Mouse (Mus musculus) large intestine, adult 2 months (tissue): ENCODE measurements around the gene Ube2cbp. TPM values are rescaled to one million over a fixed set of nuclear protein-coding genes. Genes with fewer than 3 reads are reported as not detected.

Experiments
- DNase-seq: peaks from one replicate; pipeline ENCODE4 v3.0.0-alpha.2; 2012; ENCODE audit warnings: low read depth, low spot score
- WGBS: fragments of 180-500 bp; shearing (Covaris S2); methylation state at CpG from one replicate; pipeline ENCODE4 v1.1.7; 2018; 5-methylcytosine and 5-hydroxymethylcytosine counted together
- polyA plus RNA-seq: library from polyadenylated mRNA; depleted of rRNA; stranded (reverse); fragments of >200 nt; gene quantifications from 2 replicates; pipeline ENCODE4 v1.2.3, GENCODE M21; 2012; rRNA removed

Ube2cbp gene
- polyA plus RNA-seq, result 1.5 and 1.9 TPM in 2 replicates

GRCm38 (mm10) chr9:86464151-86465105, at the start of gene Ube2cbp:
TSS of gene Ube2cbp (minus strand) at chr9:86464950.
- WGBS, result 2% methylated on average over 70 of the region's 70 CpGs
- peak; percentile 57 for DNase-seq

GRCm38 (mm10) chr9:86514390-86514789, 49.6 kb upstream of the Ube2cbp start:
- DNase-seq, result no peak
- WGBS, result 85% methylated on average over 3 of the region's 3 CpGs

GRCm38 (mm10) chr9:86513733-86514132, 49.0 kb upstream of the Ube2cbp start:
- 78% methylated on average over 5 of the region's 5 CpGs for WGBS
- no peak for DNase-seq

DNA sequence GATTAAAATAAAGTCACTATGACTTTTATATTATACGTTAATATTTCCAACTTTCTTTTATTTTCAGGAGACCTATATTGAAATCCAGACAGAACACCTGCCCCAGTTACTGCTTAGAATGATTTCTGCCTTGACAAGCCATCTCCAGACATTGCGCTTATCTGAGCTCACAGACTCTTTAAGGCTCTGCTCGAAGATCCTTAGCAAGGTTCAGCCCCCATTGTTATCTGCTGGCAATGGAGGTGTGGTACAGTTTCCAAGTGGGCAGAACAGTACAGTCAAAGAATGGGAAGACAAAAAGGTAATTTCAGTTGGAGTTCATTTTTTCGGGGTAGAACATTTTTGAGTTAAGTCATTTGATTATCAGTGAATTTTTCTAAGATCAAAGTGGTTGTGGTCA, 42.7 kb upstream of the Ube2cbp start:
- no peak for DNase-seq
- 91% methylated on average over 4 of the region's 4 CpGs for WGBS

GRCm38 (mm10) chr9:86499083-86499482, 34.3 kb upstream of the Ube2cbp start:
- no peak for DNase-seq
- WGBS, result 99% methylated on average over 3 of the region's 3 CpGs

- WGBS, result 92% methylated on average over 4 of the region's 4 CpGs
- DNase-seq, result no peak
Observed at GRCm38 (mm10) chr9:86496261-86496660, 31.5 kb upstream of the Ube2cbp start.

DNA sequence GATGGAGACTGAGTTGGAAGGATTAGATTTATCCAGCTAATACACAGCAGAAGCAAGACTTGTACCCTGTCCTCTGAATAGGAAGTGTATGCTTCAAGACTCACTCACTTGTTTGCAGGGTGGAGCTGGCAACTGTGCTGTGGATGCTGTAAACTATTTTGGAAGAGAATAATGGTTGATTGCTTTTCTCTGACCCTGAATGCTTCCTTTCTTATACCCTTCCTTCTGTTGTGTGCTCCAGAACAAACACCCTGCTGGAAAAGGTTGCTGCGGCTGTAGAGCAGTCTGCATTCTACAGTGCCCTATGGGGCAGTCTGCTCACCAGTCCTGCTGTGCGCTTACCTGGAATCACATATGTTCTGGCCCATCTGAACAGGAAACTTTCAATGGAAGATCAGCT, 27.0 kb upstream of the Ube2cbp start:
- WGBS, result 97% methylated on average over 2 of the region's 2 CpGs
- no peak for DNase-seq

GRCm38 (mm10) chr9:86482236-86482635, 17.5 kb upstream of the Ube2cbp start:
- whole genome bisulfite sequencing, result 89% methylated on average over 1 of the region's 1 CpGs
- no peak for DNase-seq

DNA sequence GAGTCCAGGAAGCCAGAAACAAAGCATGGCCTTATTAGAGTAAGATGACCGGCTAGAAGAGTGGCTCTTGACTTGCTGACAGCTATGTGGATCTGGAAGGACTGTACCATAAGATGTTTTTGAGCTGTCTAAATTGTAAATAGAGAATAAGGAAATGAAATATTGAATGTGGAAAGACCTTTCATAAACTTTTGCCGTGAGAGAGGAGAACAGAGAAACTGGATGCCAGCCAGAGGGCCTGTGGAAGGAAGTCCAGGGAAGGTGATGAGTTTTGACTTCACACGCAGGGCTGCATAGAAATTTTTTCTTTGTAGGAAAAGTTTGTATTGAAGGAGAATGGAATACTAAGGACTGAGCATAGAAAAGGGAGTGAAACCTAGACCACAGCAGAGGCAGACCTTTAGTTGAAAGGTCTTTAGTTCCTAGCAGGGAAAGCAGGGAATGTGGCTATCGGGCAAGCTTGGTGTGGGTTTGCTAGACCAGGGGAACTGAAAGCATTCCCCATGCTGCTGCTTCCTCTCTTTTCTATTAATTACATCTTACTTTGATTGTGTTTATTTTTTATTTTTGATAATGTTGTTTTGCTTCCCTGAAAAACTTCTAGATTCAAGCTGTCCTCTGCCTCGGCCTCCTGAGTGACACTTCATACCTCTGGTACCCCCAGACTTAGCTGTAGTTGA, 13.8 kb upstream of the Ube2cbp start:
- no peak for DNase-seq
- WGBS, result 54% methylated on average over 5 of the region's 5 CpGs

GRCm38 (mm10) chr9:86476763-86477162, 12.0 kb upstream of the Ube2cbp start:
- WGBS, result 57% methylated on average over 5 of the region's 5 CpGs
- DNase-seq, result no peak

- WGBS, result 94% methylated on average over 4 of the region's 4 CpGs
- no peak for DNase-seq
Observed at GRCm38 (mm10) chr9:86475956-86476355, 11.2 kb upstream of the Ube2cbp start.

GRCm38 (mm10) chr9:86466990-86467870, 2.5 kb upstream of the Ube2cbp start, which contains the start of gene Dop1a:
TSS of gene Dop1a (plus strand) at chr9:86467154.
- 1% methylated on average over 93 of the region's 93 CpGs for WGBS
- peak; percentile 52 for DNase-seq

GRCm38 (mm10) chr9:86453626-86454025, 11.1 kb downstream of the Ube2cbp start:
- no peak for DNase-seq
- 69% methylated on average over 3 of the region's 3 CpGs for WGBS

DNA sequence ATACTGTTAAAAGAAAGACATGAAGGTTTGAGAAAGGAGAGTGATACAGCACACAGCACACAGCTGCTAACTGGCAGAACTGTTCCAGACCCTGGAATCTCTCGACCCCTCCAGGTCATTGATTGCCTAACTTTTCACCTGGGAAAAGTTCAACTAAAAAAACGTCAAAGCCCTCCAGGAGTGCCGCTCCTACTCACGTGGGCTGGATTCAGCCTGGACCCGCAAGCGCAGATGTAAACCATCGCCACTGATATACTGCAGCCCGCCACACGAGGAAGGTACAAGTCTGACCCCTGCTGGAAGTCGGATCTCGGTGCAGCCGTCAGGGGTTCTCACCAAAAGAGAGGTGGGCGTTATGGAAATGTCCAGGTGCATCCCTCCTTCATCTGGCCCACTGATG, 13.1 kb downstream of the Ube2cbp start:
- DNase-seq, result no peak
- 1% methylated on average over 13 of the region's 13 CpGs for WGBS

DNA sequence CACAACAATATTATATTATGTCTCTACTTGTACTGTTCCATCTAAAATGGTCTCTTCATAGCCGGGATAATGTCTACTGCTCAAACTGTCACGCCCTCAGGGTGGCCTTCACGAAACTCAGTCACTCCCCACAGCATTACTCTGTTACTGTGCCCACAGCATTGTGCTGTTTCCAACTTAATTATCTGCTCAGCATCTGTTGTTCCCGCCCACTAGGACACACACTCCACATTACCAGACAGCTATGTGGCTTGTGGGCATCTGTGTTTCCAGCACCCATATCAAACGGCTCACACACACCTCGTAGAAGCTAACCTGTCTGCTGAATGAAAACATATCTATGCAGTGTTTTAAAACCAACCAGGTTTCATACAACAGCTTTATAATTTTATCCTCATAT, 13.7 kb downstream of the Ube2cbp start:
- WGBS, result 43% methylated on average over 6 of the region's 6 CpGs

DNA sequence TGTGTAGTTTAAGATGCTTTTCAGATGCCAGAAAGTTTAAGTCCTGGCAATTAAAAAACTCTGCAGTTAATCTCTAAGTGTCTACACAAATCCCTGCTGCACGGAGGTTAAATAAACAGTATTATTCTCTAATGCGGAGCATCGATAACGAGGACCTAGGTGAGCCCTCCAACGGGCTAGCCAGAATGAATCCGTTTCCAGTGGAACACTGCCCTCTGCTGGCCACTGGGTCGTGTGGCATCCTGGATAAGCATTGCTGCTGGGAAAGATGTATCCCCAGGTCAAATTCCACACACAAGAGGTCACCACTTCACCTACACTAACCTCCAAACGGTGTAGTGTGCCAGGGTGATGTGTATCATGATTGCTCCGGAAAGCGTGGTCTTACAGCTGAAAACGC, 15.2 kb downstream of the Ube2cbp start:
- WGBS, result 3% methylated on average over 11 of the region's 11 CpGs
- DNase-seq, result no peak

More for the DNA sequence above, 13.7 kb downstream of the Ube2cbp start:
- DNase-seq, result no peak

GRCm38 (mm10) chr9:86447431-86447830, 17.3 kb downstream of the Ube2cbp start:
- WGBS, result 83% methylated on average over 8 of the region's 8 CpGs

DNA sequence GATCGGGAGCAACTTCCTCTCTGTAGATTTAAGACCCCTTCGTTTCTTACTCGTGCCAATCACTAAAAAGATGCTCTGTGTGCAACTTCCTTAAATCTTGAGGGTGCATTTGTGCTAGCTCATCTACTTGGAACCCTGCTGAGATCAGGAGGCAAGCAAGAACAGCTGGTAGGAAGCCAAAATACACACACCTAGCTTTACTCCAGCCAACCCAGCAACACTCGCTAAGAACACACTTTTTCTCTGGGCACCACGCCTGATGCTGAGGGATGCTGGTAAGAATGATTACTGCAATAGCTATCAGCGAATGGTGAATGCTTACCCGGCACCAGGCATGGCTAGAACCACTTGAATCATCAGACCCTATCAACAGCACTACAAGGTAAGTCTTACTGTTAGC, 17.9 kb downstream of the Ube2cbp start:
- 68% methylated on average over 7 of the region's 7 CpGs for WGBS
- DNase-seq, result no peak

More at GRCm38 (mm10) chr9:86447431-86447830, 17.3 kb downstream of the Ube2cbp start:
- no peak for DNase-seq

GRCm38 (mm10) chr9:86442248-86442647, 22.5 kb downstream of the Ube2cbp start:
- no peak for DNase-seq
- WGBS, result 36% methylated on average over 4 of the region's 4 CpGs
